In genomic region chr15:79873995-79874394, GRCm38 (mm10) we compare ENCODE assay signal across 21 mouse cellular contexts. TPM values are rescaled to one million over a fixed set of nuclear protein-coding genes. Genes with fewer than 3 reads are reported as not detected.
DNase-seq lines count a peak whose midpoint lies in the region; ATAC-seq and TF ChIP-seq lines count a peak whose summit lies in the region.
"Had no signal": no experiment of that assay in that cellular context is flagged by ENCODE, and none has a peak within 500 bp of the region (broad histone marks: within the 10 kb centered on the region; RNA-seq: fewer than 3 reads in every experiment).

No protein-coding gene starts in this region.

- H3K36me3 ChIP-seq in ES-Bruce4 (ENCODE audit: control insufficient read depth, insufficient read depth, low read length, poor library complexity, severe bottlenecking): no peaks in the 10 kb centered on the region
- H3K36me3 ChIP-seq: embryonic facial prominence, embryonic 12.5 days; heart, embryonic 12.5 days; hindbrain, embryonic 10.5 days had no signal

- no peak overlapping the region for H3K9ac ChIP-seq in ES-Bruce4 (ENCODE audit: low read depth, poor library complexity, severe bottlenecking)
- H3K9ac ChIP-seq: embryonic facial prominence, embryonic 12.5 days; heart, embryonic 12.5 days; hindbrain, embryonic 14.5 days had no signal

- no peaks in the 10 kb centered on the region for H3K27me3 ChIP-seq in ES-Bruce4 (ENCODE audit: control insufficient read depth, insufficient read depth, low read length, poor library complexity, severe bottlenecking)
- H3K27me3 ChIP-seq: embryonic facial prominence, embryonic 12.5 days; heart, embryonic 12.5 days had no signal

- TF ChIP-seq CTCF in ES-Bruce4 (IDR thresholded peaks at IDR 0.05; ENCODE audit: low read depth, low read length): no peak
- no peak for TF ChIP-seq CTCF in bone marrow macrophage, adult 2 months (IDR thresholded peaks at IDR 0.05; ENCODE audit: low read depth, low read length)

- peak; percentile 63 for DNase-seq in MEL-GATA-1-ER (ENCODE audit: extremely low read depth, low read depth)
- DNase-seq in frontal cortex, postnatal 25 days (ENCODE audit: low spot score in 2 of 2): no peak
- DNase-seq in heart, adult 11 months: no peak
- DNase-seq: adrenal gland, adult 8-10 months; adrenal gland, postnatal 36 days; cerebellum, adult 11 months; cerebellum, adult 8-10 months; cerebellum, postnatal 14 days; gastrocnemius, postnatal 10 days; heart, adult 2 months; kidney, adult 2 months had no signal

- peaks cover 6% of the 10 kb centered on the region; the same call in 1 of the 2 replicates for H3K9me3 ChIP-seq in ES-Bruce4 (replicated peaks; ENCODE audit: control insufficient read depth, insufficient read depth, low read length, poor library complexity, severe bottlenecking)
- H3K9me3 ChIP-seq: hindbrain, embryonic 10.5 days had no signal

- TF ChIP-seq POLR2A in ES-Bruce4 (IDR thresholded peaks at IDR 0.05; ENCODE audit: insufficient read depth, low read length): no peak
- TF ChIP-seq POLR2A in bone marrow macrophage, adult 2 months (IDR thresholded peaks at IDR 0.05; ENCODE audit: borderline replicate concordance, low read depth, low read length): no peak

- peaks cover 9% of the 10 kb centered on the region for H3K4me1 ChIP-seq in ES-Bruce4 (ENCODE audit: control insufficient read depth, insufficient read depth, low read length)
- peaks cover 8% of the 10 kb centered on the region for H3K4me1 ChIP-seq in bone marrow macrophage, adult 2 months (ENCODE audit: control insufficient read depth, insufficient read depth, low read length)
- H3K4me1 ChIP-seq: embryonic facial prominence, embryonic 12.5 days had no signal

- no peak for ATAC-seq in erythroid progenitor cell, adult 5-6 weeks (replicated peaks; ENCODE audit: low FRiP score, poor library complexity, severe bottlenecking)
- ATAC-seq: forebrain, embryonic 14.5 days; intestine, embryonic 16.5 days had no signal

- H3K27ac ChIP-seq in ES-Bruce4 (ENCODE audit: insufficient read depth, low read length): peak overlapping the region; percentile 48; the same call in 1 of the 2 replicates
- peak overlapping the region; percentile 43 for H3K27ac ChIP-seq in bone marrow macrophage, adult 2 months (ENCODE audit: insufficient read depth, low read depth, low read length)
- H3K27ac ChIP-seq: embryonic facial prominence, embryonic 12.5 days; heart, adult 2 months; hindbrain, embryonic 10.5 days; hindbrain, embryonic 14.5 days had no signal

- H3K4me3 ChIP-seq in ES-Bruce4 (ENCODE audit: low read depth, low read length): no peak overlapping the region
- H3K4me3 ChIP-seq in bone marrow macrophage, adult 2 months (ENCODE audit: insufficient read depth, low read length): no peak overlapping the region
- H3K4me3 ChIP-seq: embryonic facial prominence, embryonic 12.5 days; heart, adult 2 months; heart, embryonic 12.5 days; hindbrain, embryonic 10.5 days had no signal

- TF ChIP-seq EP300 in ES-Bruce4 (IDR thresholded peaks at IDR 0.05; ENCODE audit: insufficient read depth, low read depth, low read length): no peak

RNA-seq across cellular contexts. Expression of gene Apobec3, which starts 17.5 kb away (rescaled TPM):
- polyA plus RNA-seq in ES-Bruce4 (2011; ENCODE audit: insufficient read depth, insufficient read length, low read depth, missing spikeins): 98.9 and 114 TPM in 2 replicates
- 179 and 198 TPM in 2 replicates for polyA plus RNA-seq in bone marrow macrophage, adult 2 months (2012; ENCODE audit: insufficient read depth, insufficient read length, missing spikeins)
- total RNA-seq in erythroid progenitor cell, adult 5-6 weeks (2015; ENCODE audit: low replicate concordance): 229 and 314 TPM in 2 replicates
- total RNA-seq in erythroid progenitor cell, adult 5-6 weeks (2017; ENCODE audit: low replicate concordance): 185 and 259 TPM in 2 replicates

RNA-seq across cellular contexts. Expression of gene Cbx6, which starts 39.5 kb away (rescaled TPM):
- 25.7 and 28.7 TPM in 2 replicates for polyA plus RNA-seq in ES-Bruce4 (2011; ENCODE audit: insufficient read depth, insufficient read length, low read depth, missing spikeins)
- 7.4 and 7.9 TPM in 2 replicates for polyA plus RNA-seq in bone marrow macrophage, adult 2 months (2012; ENCODE audit: insufficient read depth, insufficient read length, missing spikeins)
- 13.8 and 20.2 TPM in 2 replicates for total RNA-seq in erythroid progenitor cell, adult 5-6 weeks (2015; ENCODE audit: low replicate concordance)
- 21.8 and 38.9 TPM in 2 replicates for total RNA-seq in erythroid progenitor cell, adult 5-6 weeks (2017; ENCODE audit: low replicate concordance)

RNA-seq across cellular contexts. Expression of gene Npcd, which starts 40.0 kb away (rescaled TPM):
- 1.2 TPM in 1 of 2 replicates, not detected in the other for polyA plus RNA-seq in ES-Bruce4 (2011; ENCODE audit: insufficient read depth, insufficient read length, low read depth, missing spikeins)
- polyA plus RNA-seq in bone marrow macrophage, adult 2 months (2012; ENCODE audit: insufficient read depth, insufficient read length, missing spikeins): not detected in 2 replicates
- not detected in 2 replicates for total RNA-seq in erythroid progenitor cell, adult 5-6 weeks (2015; ENCODE audit: low replicate concordance)
- total RNA-seq in erythroid progenitor cell, adult 5-6 weeks (2017; ENCODE audit: low replicate concordance): not detected in 2 replicates
- polyA plus RNA-seq: forebrain, embryonic 14.5 days; heart, embryonic 12.5 days; heart, embryonic 16.5 days; intestine, embryonic 16.5 days; kidney, adult 2 months had no signal
